Mouse (Mus musculus): ENCODE data around the gene Zmynd8. TPM values are rescaled to one million over a fixed set of nuclear protein-coding genes. Genes with fewer than 3 reads are reported as not detected.

Zmynd8 gene
- total RNA-seq, 1 experiment: 49.7 TPM

DNA sequence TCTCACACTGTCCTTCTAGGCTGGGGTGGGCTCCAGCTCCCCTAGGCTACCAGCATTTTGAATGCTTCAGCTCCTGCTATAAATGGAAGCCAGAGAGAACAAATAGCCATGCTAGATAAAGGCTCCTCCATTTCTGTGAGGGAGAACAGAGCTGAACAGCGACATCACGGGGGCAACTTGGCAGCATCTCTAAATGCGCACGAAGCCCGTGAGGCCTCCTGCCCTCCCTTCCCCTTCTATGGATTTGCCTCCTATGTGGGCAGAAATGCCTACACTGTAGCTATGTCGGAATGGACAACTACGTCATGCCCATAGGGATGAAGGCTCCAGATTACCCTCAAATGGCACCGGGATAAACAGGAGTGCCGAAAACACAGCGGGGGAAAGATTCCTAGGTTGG is 81.4 kb downstream of the Zmynd8 start:
- peaks cover 82% of the 10 kb centered on the region for H3K36me3 ChIP-seq (ENCODE audit: control insufficient read depth, insufficient read depth, low read length, poor library complexity, severe bottlenecking)
- H3K4me1 ChIP-seq (ENCODE audit: control insufficient read depth in 2 of 2, insufficient read depth in 2 of 2, low read length in 2 of 2, poor library complexity in 1 of 2): peaks cover 4 to 38% of the 10 kb centered on the region in 2 experiments; a peak in 3 of 4 replicates
- in situ Hi-C loops (cut with MboI; ENCODE audit: low sequenced_read_pairs in 2 of 2, unreplicated experiment in 2 of 2): no loop called here

GRCm38 (mm10) chr2:165815103-165815880 is 83.5 kb downstream of the Zmynd8 start:
- in situ Hi-C loops (cut with MboI; ENCODE audit: low sequenced_read_pairs in 2 of 2, unreplicated experiment in 2 of 2): no loop called here

More for the DNA sequence above, 81.4 kb downstream of the Zmynd8 start:
- Histone ChIP-seq H3K9me3 (ENCODE audit: control insufficient read depth, insufficient read depth, low read depth, low read length) (no peaks in the 10 kb centered on the region), H3K4me3 (ENCODE audit: insufficient read depth in 1 of 2, low read depth in 1 of 2, low read length in 2 of 2, poor library complexity in 1 of 2, severe bottlenecking in 1 of 2) (no peak overlapping the region), H3K27ac (ENCODE audit: insufficient read depth, low read depth, low read length, poor library complexity, severe bottlenecking) (no peak overlapping the region), H3K9ac (ENCODE audit: insufficient read depth, low read depth, low read length, poor library complexity, severe bottlenecking) (no peak overlapping the region)
- DNase-seq (ENCODE audit: low read depth, low spot score): no peak
- TF ChIP-seq MAFK (IDR thresholded peaks at IDR 0.05; ENCODE audit: insufficient read depth, low read depth, low read length): no peak
- no peak for TF ChIP-seq ZC3H11A (IDR thresholded peaks at IDR 0.05; ENCODE audit: borderline replicate concordance, low read depth, low read length)
- TF ChIP-seq HCFC1 (IDR thresholded peaks at IDR 0.05; ENCODE audit: borderline replicate concordance, insufficient read depth, low read length): no peak

GRCm38 (mm10) chr2:165812889-165813288 is 85.9 kb downstream of the Zmynd8 start:
- Histone ChIP-seq H3K4me1 (ENCODE audit: control insufficient read depth in 2 of 2, insufficient read depth in 2 of 2, low read length in 2 of 2, poor library complexity in 1 of 2) (peaks cover 3 to 21% of the 10 kb centered on the region in 2 experiments; a peak in 2 of 4 replicates), H3K9ac (ENCODE audit: insufficient read depth, low read depth, low read length, poor library complexity, severe bottlenecking) (peak overlapping the region; percentile 45), H3K9me3 (ENCODE audit: control insufficient read depth, insufficient read depth, low read depth, low read length) (no peaks in the 10 kb centered on the region), H3K27ac (ENCODE audit: insufficient read depth, low read depth, low read length, poor library complexity, severe bottlenecking) (0 out of 2 replicates have a peak overlapping the region, but pooled peaks have one; percentile 23), H3K36me3 (ENCODE audit: control insufficient read depth, insufficient read depth, low read length, poor library complexity, severe bottlenecking) (peaks cover 61% of the 10 kb centered on the region), H3K4me3 (ENCODE audit: insufficient read depth in 1 of 2, low read depth in 1 of 2, low read length in 2 of 2, poor library complexity in 1 of 2, severe bottlenecking in 1 of 2) (peak overlapping the region; percentile 71 to 88)
- TF ChIP-seq HCFC1 (IDR thresholded peaks at IDR 0.05; ENCODE audit: borderline replicate concordance, insufficient read depth, low read length) (no peak), ZC3H11A (IDR thresholded peaks at IDR 0.05; ENCODE audit: borderline replicate concordance, low read depth, low read length) (no peak), ZNF384 (IDR thresholded peaks at IDR 0.05; ENCODE audit: low read depth, low read length) (no peak), CHD2 (IDR thresholded peaks at IDR 0.05; ENCODE audit: low read depth, low read length) (no peak), MAFK (IDR thresholded peaks at IDR 0.05; ENCODE audit: insufficient read depth, low read depth, low read length) (no peak)
- in situ Hi-C loops (cut with MboI; ENCODE audit: low sequenced_read_pairs in 2 of 2, unreplicated experiment in 2 of 2): no loop called here
- DNase-seq (ENCODE audit: low read depth, low spot score): no peak

More at GRCm38 (mm10) chr2:165815103-165815880, 83.5 kb downstream of the Zmynd8 start:
- Histone ChIP-seq H3K4me3 (ENCODE audit: insufficient read depth in 1 of 2, low read depth in 1 of 2, low read length in 2 of 2, poor library complexity in 1 of 2, severe bottlenecking in 1 of 2) (no peak overlapping the region; a peak in 1 of 4 replicates), H3K27ac (ENCODE audit: insufficient read depth, low read depth, low read length, poor library complexity, severe bottlenecking) (no peak overlapping the region), H3K9ac (ENCODE audit: insufficient read depth, low read depth, low read length, poor library complexity, severe bottlenecking) (no peak overlapping the region), H3K4me1 (ENCODE audit: control insufficient read depth in 2 of 2, insufficient read depth in 2 of 2, low read length in 2 of 2, poor library complexity in 1 of 2) (peaks cover 4 to 28% of the 10 kb centered on the region in 2 experiments; a peak in 3 of 4 replicates), H3K9me3 (ENCODE audit: control insufficient read depth, insufficient read depth, low read depth, low read length) (no peaks in the 10 kb centered on the region), H3K36me3 (ENCODE audit: control insufficient read depth, insufficient read depth, low read length, poor library complexity, severe bottlenecking) (peaks cover 80% of the 10 kb centered on the region)
- TF ChIP-seq ZC3H11A (IDR thresholded peaks at IDR 0.05; ENCODE audit: borderline replicate concordance, low read depth, low read length) (0 out of 2 replicates have a peak, but pooled peaks have one; percentile 10), MAFK (IDR thresholded peaks at IDR 0.05; ENCODE audit: insufficient read depth, low read depth, low read length) (no peak), CHD2 (IDR thresholded peaks at IDR 0.05; ENCODE audit: low read depth, low read length) (no peak)
- no peak for DNase-seq (ENCODE audit: low read depth, low spot score)

- Histone ChIP-seq H3K9me3 (ENCODE audit: control insufficient read depth, insufficient read depth, low read depth, low read length) (no peaks in the 10 kb centered on the region), H3K36me3 (ENCODE audit: control insufficient read depth, insufficient read depth, low read length, poor library complexity, severe bottlenecking) (peaks cover 50% of the 10 kb centered on the region)
Measured at GRCm38 (mm10) chr2:165811536-165811935, 87.3 kb downstream of the Zmynd8 start.

More at GRCm38 (mm10) chr2:165811536-165811935, 87.3 kb downstream of the Zmynd8 start:
- Histone ChIP-seq H3K27ac (ENCODE audit: insufficient read depth, low read depth, low read length, poor library complexity, severe bottlenecking) (peak overlapping the region; percentile 98; the same call in 1 of the 2 replicates), H3K9ac (ENCODE audit: insufficient read depth, low read depth, low read length, poor library complexity, severe bottlenecking) (peak overlapping the region; percentile 91), H3K4me1 (ENCODE audit: control insufficient read depth in 2 of 2, insufficient read depth in 2 of 2, low read length in 2 of 2, poor library complexity in 1 of 2) (peaks cover 3 to 16% of the 10 kb centered on the region in 2 experiments; a peak in 2 of 4 replicates), H3K4me3 (ENCODE audit: insufficient read depth in 1 of 2, low read depth in 1 of 2, low read length in 2 of 2, poor library complexity in 1 of 2, severe bottlenecking in 1 of 2) (peak overlapping the region; percentile 71 to 88)
- TF ChIP-seq ZNF384 (IDR thresholded peaks at IDR 0.05; ENCODE audit: low read depth, low read length) (no peak), ZC3H11A (IDR thresholded peaks at IDR 0.05; ENCODE audit: borderline replicate concordance, low read depth, low read length) (peak; percentile 31; the same call in 1 of the 2 replicates)
- in situ Hi-C loops (cut with MboI; ENCODE audit: low sequenced_read_pairs in 2 of 2, unreplicated experiment in 2 of 2): no loop called here
- DNase-seq (ENCODE audit: low read depth, low spot score): no peak

Data from ES-E14 (cell line).